Mouse (Mus musculus): ENCODE measurements around the gene Nsd1.
"Not testable (repeated sequence)": the region's sequence is repeated elsewhere in the genome, so short reads cannot be mapped to it uniquely, and the experiment has no call there.

Nsd1 gene

DNA sequence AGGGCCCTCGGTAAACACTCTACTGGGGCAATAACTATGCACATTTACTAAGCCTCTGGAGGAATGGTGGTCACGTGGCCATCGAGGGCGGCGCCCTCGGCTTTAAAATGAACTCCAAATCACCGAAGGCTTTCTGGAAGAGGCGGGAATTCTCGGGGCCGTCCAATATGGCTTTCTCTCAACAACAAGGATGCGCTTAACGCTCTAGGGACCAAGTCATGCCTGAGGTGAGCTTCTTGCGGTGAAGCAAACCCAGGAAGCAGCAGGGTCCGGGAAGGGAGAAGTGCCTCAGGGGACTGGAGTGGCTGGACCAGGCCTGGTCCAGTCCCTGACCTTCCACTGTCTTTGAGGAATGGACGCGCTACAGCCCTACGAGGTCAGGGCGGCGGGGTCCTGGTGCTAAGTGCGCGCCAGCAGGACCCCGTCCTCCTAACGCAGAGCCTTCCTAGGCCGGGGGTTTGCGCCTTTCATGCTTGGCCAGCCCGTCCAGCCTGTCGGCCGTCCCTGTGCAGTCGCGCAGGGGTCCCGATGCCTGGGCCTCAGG is at the start of gene Nsd1:
Nsd1 (plus strand) TSS at position 134 of the 544 bp plus-strand sequence.
- DNase-seq (ENCODE audit: low spot score): no peak

DNA sequence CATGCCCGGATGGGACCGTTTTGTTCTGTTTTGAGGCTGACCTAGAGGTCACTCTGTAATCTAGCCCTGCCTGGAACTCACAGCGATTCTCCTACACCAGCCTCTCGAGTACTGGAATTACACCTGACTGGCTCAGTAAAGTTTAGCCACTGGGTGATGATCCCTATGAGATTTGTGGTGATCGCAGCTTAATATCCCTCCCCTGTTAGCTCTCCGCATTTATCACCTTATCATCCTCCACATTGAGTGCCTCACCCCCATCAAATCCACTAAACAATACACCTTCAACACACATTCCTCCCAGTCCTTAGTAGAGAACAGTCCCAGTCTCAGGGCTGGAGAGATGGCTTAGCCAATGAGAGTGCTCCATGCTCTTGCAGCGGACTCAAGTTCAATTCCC is 47.2 kb upstream of the Nsd1 start:
- no peak for DNase-seq (ENCODE audit: low spot score)

- no peak for DNase-seq (ENCODE audit: low spot score)
Measured at GRCm38 (mm10) chr13:55163553-55163952, 46.0 kb upstream of the Nsd1 start.

DNA sequence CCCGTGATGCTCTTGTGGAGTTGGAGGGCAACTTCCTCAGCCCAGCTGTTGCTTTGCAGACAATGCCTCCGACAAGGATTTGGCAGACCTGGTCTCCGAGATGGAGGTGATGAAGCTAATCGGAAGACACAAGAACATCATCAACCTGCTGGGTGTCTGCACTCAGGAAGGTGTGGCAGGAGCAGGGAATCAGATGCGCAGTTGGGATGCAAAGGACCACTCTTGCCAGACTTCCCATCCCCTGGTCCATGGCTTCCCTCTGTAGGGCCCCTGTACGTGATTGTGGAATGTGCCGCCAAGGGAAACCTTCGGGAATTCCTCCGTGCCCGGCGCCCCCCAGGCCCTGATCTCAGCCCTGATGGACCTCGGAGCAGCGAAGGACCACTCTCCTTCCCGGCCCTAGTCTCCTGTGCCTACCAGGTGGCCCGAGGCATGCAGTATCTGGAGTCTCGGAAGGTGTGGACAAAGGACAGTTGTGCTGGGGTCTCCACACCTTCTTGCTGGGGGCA is 43.7 kb upstream of the Nsd1 start:
- DNase-seq (ENCODE audit: low spot score): no peak

- no peak for DNase-seq (ENCODE audit: low spot score)
Measured at GRCm38 (mm10) chr13:55166806-55167725, 42.5 kb upstream of the Nsd1 start.

GRCm38 (mm10) chr13:55167798-55168197 is 41.8 kb upstream of the Nsd1 start:
- no peak for DNase-seq (ENCODE audit: low spot score)

DNA sequence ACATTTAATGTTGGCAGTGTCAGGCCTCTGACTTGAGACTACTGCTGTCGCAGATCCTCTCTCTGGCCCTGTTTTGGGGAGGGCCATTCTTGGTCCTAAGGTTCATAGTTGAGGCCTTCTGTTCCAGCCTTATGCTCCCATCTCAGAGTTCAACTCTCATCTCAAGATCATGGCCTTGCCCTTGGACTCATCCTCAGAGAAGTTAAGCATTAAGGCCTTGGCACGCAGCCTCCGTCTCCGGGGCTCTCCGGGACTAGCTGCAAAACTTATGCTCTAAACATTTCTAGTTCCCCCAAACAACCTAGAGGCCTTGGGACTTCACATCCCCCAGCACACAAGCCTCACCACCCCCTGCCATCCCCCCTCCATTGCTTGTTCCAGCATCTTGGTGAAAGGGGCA is 41.3 kb upstream of the Nsd1 start:
- DNase-seq (ENCODE audit: low spot score): no peak

GRCm38 (mm10) chr13:55168958-55169369 is 40.6 kb upstream of the Nsd1 start:
- peak; percentile 68 for DNase-seq (ENCODE audit: low spot score)

GRCm38 (mm10) chr13:55171517-55172335 is 37.9 kb upstream of the Nsd1 start:
- peak; percentile 82 for DNase-seq (ENCODE audit: low spot score)

DNA sequence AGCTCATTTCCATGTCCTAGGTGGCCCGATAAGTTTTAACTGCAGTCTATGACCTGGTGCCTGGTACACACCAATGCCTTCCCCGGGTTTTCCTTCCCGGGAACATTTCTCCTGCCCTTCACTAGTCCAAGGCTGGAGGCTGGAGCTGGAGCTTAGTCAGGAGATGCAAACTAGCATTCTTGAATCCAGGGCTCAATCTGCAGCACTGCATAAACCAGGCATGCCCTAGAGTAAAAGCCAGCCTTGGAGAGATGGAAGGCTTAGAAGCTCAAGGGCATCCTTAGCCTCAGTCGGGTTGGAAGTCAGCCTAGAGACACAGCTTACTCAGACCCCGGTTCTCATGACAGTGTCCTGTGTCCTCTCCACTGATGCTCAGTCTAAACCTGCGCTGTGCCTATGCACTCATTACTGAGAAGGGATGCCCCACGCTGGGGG is 37.2 kb upstream of the Nsd1 start:
- DNase-seq (ENCODE audit: low spot score): no peak

DNA sequence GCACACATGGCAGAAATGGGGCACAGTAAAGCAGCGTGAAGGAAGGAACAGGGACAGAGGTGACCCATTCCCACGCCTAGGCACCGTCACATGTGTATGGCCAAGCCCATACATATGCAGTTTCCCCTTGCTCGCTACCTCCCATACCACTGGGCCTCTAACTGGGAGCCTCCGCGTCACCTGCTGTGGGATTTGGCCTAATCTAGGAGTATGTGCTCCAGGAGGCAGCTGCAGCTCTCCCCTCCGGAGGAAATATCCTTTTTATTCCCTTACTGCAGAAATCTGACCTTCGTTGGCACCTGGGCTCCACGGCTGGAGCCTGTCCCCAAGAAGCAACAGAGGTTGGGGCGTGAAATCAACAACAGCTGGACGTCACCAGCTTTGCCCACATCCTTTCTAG is 35.2 kb upstream of the Nsd1 start:
- no peak for DNase-seq (ENCODE audit: low spot score)

GRCm38 (mm10) chr13:55176265-55176664 is 33.3 kb upstream of the Nsd1 start:
- DNase-seq (ENCODE audit: low spot score): no peak

DNA sequence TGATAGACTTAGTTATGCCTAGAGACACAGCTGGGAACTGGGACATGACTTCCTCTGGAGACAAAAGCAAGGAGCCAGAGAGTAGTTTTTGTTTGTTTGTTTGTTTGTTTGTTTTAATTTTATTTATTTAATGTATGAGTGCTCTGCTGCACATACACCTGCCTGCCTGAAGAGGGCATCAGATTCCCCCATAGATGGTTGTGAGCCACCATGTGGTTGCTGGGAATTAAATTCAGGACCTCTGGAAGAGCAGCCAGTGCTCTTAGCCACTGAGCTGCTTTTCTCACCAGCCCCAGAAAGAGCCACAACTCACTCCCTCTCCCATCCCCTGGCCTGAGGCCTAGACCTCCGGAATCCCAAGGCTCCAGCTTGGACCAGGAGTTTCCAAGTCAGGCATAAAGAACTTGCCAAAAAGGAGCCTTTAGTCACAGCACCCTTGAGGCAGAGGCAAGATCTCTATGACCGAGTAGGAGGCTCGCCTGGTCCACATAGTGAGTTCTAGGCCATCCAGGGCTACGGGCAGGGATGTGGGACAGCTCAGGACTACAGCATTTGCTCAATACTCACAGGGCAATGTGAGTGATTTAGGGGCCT is 31.6 kb upstream of the Nsd1 start:
- no peak for DNase-seq (ENCODE audit: low spot score)

- peak; percentile 81 for DNase-seq (ENCODE audit: low spot score)
Measured at GRCm38 (mm10) chr13:55178556-55178955, 31.0 kb upstream of the Nsd1 start.

DNA sequence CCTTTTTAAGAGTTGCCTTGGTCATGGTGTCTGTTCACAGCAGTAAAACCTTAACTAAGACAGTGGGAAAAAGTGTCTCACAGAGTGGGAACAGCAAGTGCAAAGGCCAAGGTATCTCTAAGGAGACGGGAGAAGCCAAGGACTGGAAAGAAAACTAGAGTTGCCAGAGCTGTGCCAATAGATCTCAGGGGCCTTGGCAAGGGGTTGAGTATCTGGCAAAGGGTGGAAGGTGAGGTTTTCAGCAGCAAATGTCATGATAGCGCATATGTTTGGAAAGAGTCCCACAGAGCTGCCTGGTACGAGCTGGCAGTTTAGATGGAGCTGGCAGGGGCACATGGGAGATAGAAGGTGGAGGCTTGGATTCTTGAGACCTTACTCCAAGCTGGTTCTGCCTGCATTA is 30.0 kb upstream of the Nsd1 start:
- no peak for DNase-seq (ENCODE audit: low spot score)

DNA sequence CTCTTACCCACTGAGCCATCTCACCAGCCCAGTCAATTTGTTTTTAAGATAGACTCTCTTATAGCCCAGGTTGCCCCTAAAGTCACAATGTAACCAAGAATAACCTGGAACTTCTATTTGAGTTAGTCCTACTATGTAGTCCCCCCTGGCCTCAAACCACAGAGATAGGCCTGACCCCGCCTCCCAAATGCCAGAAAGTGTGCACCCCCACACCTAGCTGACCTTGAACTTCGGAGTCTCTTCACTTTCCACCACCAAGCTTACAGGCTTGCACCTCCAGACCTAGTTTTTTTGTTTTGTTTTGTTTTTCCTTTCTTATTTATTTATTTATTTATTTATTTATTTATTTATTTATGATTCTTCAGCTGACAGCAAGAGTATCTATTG is 27.8 kb upstream of the Nsd1 start:
- no peak for DNase-seq (ENCODE audit: low spot score)

GRCm38 (mm10) chr13:55182173-55182894 is 27.2 kb upstream of the Nsd1 start:
- peak; percentile 88 for DNase-seq (ENCODE audit: low spot score)

DNA sequence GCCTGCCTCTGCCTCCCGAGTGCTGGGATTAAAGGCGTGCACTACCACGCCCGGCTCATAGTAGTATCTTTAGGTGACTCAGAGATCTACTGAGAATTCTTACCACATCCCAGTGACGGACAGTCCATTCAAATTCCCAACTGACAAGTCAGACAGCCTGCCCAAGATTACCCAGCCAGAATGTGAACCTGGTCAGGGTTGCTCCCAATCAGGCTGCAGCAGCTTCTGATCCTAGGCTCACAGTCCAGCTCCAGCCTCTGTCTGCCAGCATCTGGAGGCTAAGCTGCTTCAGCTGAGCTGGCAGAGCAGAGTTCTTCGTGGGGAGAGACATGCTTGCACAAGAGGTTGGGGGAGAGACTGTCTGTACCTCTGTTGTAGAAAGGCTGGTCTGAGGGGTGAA is 26.2 kb upstream of the Nsd1 start:
- DNase-seq (ENCODE audit: low spot score): peak; percentile 13

- not testable (repeated sequence) for DNase-seq (ENCODE audit: low spot score)
Measured at GRCm38 (mm10) chr13:55187062-55187461, 22.5 kb upstream of the Nsd1 start.

DNA sequence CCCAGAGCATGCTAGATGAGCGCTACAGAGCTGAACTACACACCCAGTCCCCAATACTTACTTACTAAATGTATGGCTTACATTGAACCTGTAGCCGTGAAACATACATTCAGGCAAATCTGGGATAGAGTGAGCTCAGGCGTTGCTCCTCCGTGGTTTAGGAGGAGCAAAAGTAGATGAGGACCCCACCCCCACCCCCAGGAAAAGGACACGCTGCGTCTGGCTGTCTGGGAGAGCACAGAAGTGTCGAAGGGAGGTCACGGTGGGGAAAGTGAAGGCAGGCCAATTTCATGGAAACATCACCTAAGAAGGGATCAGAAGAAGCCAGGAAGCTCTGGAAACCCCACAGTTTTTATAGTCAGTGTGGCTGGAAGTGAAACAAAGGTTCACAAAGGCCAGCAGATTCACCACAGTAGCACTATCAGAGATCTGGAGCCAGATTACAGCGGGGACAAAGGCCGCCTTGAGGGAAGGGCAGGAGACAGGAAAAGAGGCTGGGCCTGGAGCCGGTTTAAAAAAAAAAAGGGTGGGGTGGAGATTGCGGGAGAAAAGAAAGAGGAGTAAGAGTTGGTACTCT is 20.0 kb upstream of the Nsd1 start:
- peak; percentile 48 for DNase-seq (ENCODE audit: low spot score)
